Mouse (Mus musculus) bone marrow macrophage, adult 2 months (primary cell): ENCODE data around the gene Nlrp6. TPM values are rescaled to one million over a fixed set of nuclear protein-coding genes. Genes with fewer than 3 reads are reported as not detected.
"Not testable (repeated sequence)": the region's sequence is repeated elsewhere in the genome, so short reads cannot be mapped to it uniquely, and the experiment has no call there.

ENCODE experiments used
- H3K27ac ChIP-seq: 2 replicates; pipeline ENCODE4 v1.5.1; 2012; ENCODE audit warnings: low read depth, low read length; ENCODE audit not compliant: insufficient read depth
- H3K4me1 ChIP-seq: 2 replicates; pipeline ENCODE4 v1.6.1; 2012; ENCODE audit warnings: low read length; ENCODE audit not compliant: control insufficient read depth, insufficient read depth
- H3K4me3 ChIP-seq: 2 replicates; pipeline ENCODE4 v1.5.1; 2012; ENCODE audit warnings: mild to moderate bottlenecking, low read length, moderate library complexity; ENCODE audit not compliant: insufficient read depth
- CTCF ChIP-seq: IDR thresholded peaks from 2 replicates; pipeline ENCODE4 v1.5.1; 2012; ENCODE audit warnings: low read depth, mild to moderate bottlenecking, low read length, moderate library complexity
- POLR2A ChIP-seq: IDR thresholded peaks from 2 replicates; pipeline ENCODE4 v1.6.1; 2012; ENCODE audit warnings: mild to moderate bottlenecking, low read depth, low read length, borderline replicate concordance
- polyA plus RNA-seq: library from polyadenylated mRNA; stranded (reverse); fragments of >200 nt; gene quantifications from 2 replicates; pipeline ENCODE4 v1.2.4, GENCODE M21; 2012; ENCODE audit not compliant: missing spikeins, insufficient read depth, insufficient read length

Nlrp6 gene
- not detected in 2 replicates for polyA plus RNA-seq

DNA sequence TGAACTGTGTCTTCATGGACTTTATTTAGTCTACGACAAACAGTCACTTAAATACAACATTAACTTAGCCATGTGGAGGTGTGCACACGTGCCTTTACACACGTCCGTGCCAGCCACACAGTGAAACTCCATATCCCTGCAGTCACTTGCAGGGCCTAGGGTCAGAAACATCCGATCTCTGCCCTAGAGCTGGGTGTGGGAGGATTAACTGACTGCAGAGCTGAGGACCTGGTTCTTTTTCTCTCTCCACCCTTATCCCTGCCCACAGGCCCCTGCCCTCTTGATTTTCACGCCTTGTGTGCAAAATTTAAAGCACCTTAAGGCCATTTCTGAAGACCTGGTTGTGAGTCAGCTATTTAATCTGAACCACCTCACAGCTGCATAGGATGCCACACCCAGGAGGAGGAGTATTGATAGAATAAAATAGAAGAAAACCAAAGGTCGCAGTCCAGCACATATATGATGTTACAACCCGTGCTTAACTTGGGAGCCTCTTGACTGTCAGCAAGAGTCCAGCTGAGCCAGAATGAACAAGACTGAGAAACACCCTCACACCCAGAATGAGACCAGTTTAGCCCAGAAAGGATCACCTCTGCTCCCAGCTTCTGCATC is at the start of gene Nlrp6:
Nlrp6 (plus strand) TSS at position 485 of the 612 bp plus-strand sequence.
- H3K4me1 ChIP-seq = peaks cover 5% of the 10 kb centered on the region
- H3K4me3 ChIP-seq = no peak within 1 kb of the TSS
- H3K27ac ChIP-seq = no peak within 1 kb of the TSS
- no peak for TF ChIP-seq CTCF
- no peak for TF ChIP-seq POLR2A

DNA sequence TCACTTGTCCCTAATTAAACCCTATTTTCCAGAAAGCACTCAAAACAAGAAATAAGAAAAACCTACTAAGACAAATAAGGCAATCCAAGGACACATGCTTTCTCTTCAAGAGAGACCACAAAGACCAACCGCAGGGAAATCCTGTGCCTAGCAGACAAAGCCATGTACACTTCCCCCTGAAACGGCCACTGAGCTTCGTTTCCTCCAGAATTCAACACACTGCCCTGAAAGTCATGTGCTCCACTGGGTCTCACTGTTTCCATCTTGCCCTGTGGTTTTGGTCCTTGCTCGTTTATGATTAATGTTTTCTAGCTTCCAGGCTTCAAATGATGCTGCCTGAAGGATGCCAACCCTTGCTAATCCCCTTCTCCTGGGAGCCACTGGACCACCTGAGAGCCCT is 46.5 kb upstream of the Nlrp6 start:
- H3K4me3 ChIP-seq = no peak overlapping the region
- TF ChIP-seq CTCF (no peak), POLR2A (no peak)

DNA sequence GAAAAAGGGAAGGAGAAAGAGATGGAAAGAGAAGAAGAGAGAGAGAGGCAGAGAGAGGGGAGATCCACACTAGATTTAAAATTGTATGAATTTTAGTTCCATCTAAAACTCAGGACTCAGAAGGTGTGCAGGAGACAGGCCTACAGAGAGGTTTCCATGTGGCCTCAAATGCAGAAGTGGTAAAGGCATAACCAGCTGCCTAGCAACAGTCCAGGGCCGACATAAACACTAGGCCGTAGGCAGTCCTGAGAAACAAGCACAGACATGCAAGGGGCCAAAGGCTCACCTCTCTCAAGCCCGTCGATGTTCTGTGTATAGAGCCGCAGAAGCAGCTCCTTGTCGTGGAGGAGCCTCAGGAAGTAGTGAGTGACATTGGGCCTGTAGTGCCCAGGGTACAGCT is 43.3 kb upstream of the Nlrp6 start:
- Histone ChIP-seq H3K27ac (peak overlapping the region; percentile 33), H3K4me1 (peaks cover 58% of the 10 kb centered on the region), H3K4me3 (no peak overlapping the region)
- TF ChIP-seq POLR2A (no peak), CTCF (no peak)

More for the DNA sequence above, 46.5 kb upstream of the Nlrp6 start:
- H3K27ac ChIP-seq = peak overlapping the region; percentile 60
- peaks cover 48% of the 10 kb centered on the region for H3K4me1 ChIP-seq

DNA sequence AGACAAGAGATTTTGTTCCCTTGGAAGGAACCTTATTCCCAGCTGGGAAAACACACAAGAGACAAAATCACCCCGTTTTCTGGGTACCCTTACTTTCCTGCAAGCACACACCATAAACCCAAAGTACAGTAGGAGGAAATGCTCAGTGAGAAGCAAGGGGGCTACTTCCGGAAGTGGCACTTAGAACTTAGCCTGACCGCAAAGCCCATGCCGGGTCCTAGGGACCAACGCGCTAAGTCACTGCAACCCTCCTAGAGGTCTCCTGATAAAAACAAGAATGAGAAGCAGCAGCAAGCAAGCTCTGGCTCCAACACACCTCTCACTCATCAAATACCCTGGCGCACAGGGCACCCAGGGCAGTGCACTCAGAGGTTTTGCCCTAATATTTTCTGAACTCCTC is 41.3 kb upstream of the Nlrp6 start:
- Histone ChIP-seq H3K27ac (peak overlapping the region; percentile 26), H3K4me1 (peaks cover 55% of the 10 kb centered on the region), H3K4me3 (peak overlapping the region; percentile 19)
- TF ChIP-seq CTCF (no peak), POLR2A (no peak)

DNA sequence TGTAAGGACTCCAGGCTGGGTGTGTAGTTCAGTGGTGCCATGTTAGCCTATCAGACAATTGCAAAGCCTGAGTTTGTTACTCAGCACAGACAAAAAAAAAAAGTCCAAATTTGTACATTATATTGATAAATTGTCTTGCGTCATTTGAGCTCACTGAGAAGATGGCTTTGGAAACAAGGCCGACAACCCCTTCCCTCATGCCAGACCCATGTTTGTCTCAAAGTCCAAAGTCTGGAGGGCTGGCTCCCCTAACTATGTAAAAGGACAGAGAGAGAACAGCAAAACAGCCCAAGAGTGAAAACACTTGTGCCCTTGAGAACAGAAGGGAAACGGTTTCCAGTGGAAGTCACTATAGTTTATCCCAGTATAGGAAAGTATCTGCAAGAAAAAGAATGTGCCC is 40.3 kb upstream of the Nlrp6 start:
- Histone ChIP-seq H3K4me1 (peaks cover 48% of the 10 kb centered on the region), H3K27ac (no peak overlapping the region), H3K4me3 (peak overlapping the region; percentile 5; the same call in 1 of the 2 replicates)
- TF ChIP-seq CTCF (no peak), POLR2A (no peak)

DNA sequence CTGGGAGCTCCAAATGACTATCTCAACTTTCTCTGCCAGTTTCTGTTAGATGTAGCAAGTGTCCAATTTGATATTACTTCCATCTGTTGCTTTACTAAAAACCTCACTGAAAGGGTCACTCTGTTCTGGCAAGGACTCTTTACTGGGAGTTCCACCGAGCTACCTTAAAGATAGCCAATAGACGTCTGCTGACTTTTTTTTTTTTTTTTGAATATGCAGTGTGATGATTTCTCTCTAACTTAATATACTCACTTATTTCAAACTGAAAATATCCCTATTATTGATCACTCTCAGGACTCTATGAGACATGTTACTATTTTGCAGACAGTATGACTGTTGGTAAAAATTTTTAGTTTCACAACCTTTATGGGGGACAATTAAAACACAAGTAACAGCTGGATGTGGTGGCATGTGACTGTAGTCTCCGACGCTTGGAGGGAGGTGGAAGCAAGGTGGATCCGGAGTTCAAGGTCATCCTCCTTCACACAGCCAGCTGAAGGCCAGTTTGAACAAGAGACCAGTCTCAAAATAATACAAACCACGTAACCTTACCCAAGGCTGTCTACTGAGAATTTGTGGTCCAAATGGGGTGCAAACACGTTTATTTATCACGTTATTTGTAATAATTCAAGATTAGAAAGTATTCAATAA is 39.7 kb upstream of the Nlrp6 start:
- TF ChIP-seq POLR2A = no peak
- TF ChIP-seq CTCF = no peak
- H3K4me3 ChIP-seq = peak overlapping the region; percentile 84

DNA sequence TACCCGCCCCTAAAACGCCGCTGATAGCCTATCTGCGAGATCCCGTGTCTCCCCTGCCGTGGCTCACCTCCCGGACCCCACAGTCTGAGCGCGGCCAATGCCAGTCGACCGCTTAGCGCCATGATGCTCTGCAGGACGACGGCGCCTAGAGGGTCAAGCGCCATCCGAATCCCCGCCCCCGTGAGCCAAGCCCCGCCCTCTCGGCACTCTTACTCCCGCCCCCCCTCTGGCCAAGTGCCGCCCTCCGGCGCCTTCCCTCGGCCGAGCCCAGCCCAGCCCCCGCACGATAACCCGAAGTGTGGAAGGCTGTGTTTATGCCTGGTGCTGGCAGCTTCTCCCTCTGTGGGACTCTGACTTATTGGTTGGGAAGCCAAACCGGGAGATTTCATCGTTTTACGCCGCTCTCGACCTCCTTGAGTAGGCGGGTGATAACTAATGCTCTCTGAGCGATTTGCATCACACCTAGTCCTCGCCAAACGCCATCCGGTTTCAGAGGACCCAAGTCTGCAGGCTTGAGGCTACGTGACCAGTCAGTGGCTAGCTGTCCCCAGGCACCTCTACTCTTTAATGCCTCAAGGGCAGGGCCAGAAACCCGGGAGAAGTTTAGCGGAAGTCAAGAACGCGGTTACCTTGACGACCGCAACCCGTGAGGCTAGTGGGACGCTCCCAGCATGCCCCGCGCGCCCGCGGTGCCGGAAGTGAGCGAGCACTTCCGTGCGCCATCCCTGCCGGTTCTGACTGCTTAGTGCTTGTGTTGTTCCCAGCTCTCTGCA is 38.8 kb upstream of the Nlrp6 start, which contains the start of the genes Psmd13 and Sirt3:
Psmd13 (plus strand) TSS at position 273 of the 773 bp plus-strand sequence.
Sirt3 (minus strand) TSS at position 614 of the 773 bp plus-strand sequence.
- Histone ChIP-seq H3K27ac (peak within 1 kb of the TSS; percentile 84), H3K4me1 (peaks cover 35% of the 10 kb centered on the region), H3K4me3 (peak within 1 kb of the TSS; percentile 84)
- TF ChIP-seq CTCF (no peak), POLR2A (no peak)

More for the DNA sequence above, 39.7 kb upstream of the Nlrp6 start:
- peaks cover 44% of the 10 kb centered on the region for H3K4me1 ChIP-seq
- peak overlapping the region; percentile 20; the same call in 1 of the 2 replicates for H3K27ac ChIP-seq

DNA sequence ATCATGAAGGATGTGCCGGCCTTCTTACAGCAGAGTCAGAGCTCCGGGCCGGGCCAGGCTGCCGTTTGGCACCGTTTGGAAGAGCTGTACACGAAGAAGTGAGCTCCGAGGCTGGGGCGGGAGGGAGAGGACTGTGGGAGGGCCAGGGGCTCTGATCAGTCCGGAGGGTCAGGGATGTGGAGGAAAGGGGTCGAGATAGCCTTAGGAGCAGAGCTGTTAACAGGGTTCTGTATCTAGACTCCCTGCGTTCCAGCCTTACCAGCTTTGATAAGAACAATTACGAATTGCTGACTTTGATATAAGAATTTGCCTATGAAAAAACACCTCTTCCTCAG is 38.3 kb upstream of the Nlrp6 start:
- H3K4me3 ChIP-seq = peak overlapping the region; percentile 84
- TF ChIP-seq CTCF = no peak
- TF ChIP-seq POLR2A = no peak
- peak overlapping the region; percentile 33; the same call in 1 of the 2 replicates for H3K27ac ChIP-seq
- peaks cover 30% of the 10 kb centered on the region for H3K4me1 ChIP-seq

DNA sequence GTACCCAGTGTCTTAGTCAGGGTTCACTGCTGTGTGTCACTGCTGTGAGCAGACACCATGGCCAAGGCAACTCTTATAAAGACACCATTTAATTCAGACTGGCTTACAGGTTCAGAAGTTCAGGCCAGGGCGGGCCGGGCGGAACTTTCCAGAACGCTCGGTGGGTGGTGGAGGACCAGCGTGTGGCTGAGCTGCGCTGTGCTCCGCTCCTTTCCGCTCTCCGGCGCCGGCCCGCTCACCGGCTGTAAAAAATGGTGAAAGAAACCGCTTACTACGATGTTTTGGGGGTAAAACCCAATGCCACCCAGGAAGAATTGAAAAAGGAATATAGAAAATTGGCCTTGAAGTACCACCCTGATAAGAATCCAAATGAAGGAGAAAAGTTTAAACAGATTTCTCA is 30.1 kb upstream of the Nlrp6 start:
- not testable (repeated sequence) for H3K4me3 ChIP-seq, H3K4me1 ChIP-seq, H3K27ac ChIP-seq

DNA sequence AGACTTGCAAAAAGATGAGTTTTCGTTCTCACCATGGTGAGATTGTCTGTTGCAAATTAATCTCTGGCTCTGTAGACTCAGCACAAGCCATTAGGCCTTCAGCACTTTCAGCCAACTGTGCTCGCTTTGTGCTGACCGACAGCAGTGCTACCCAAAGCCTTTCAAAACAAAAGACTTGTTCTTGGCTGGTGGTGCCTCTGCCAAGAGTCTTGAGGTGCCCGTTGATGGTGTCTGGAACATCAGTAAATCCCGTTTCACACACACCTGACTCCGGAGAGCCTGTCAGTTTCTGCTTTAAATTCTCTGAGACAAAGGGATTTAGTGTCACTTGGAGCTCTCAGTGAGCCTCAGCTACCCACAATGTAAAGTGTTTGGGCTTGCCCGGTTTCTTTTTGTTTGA is 26.7 kb upstream of the Nlrp6 start:
- TF ChIP-seq CTCF (no peak), POLR2A (no peak)
- no peaks in the 10 kb centered on the region for H3K4me1 ChIP-seq
- H3K4me3 ChIP-seq = no peak overlapping the region
- no peak overlapping the region for H3K27ac ChIP-seq
